Mouse (Mus musculus): ENCODE measurements around the gene Map3k13. TPM values are rescaled to one million over a fixed set of nuclear protein-coding genes. Genes with fewer than 3 reads are reported as not detected.
A peak's percentile ranks its signal among the peaks of the same experiment; 100 is the strongest.

Gene Map3k13
- polyA plus RNA-seq, 1 experiment from 2014 or later, result 1.1 TPM

GRCm38 (mm10) chr16:21813164-21813834 lies 19.2 kb downstream of the Map3k13 start:
- ATAC-seq (ENCODE audit: insufficient read depth, low FRiP score, low read depth), result no peak
- Histone ChIP-seq H3K27me3 (replicated peaks) (no peaks in the 10 kb centered on the region), H3K4me1 (no peaks in the 10 kb centered on the region), H3K4me3 (replicated peaks) (no peak overlapping the region), H3K4me2 (no peak overlapping the region), H3K36me3 (no peaks in the 10 kb centered on the region), H3K9ac (no peak overlapping the region), H3K9me3 (no peaks in the 10 kb centered on the region), H3K27ac (no peak overlapping the region)
- 63% methylated on average over 6 of the region's 6 CpGs for WGBS

GRCm38 (mm10) chr16:21814861-21815668 lies 20.9 kb downstream of the Map3k13 start:
- H3K9ac ChIP-seq, result no peak overlapping the region
- H3K4me2 ChIP-seq, result no peak overlapping the region
- no peak overlapping the region for H3K4me3 ChIP-seq (replicated peaks)
- H3K4me1 ChIP-seq, result no peaks in the 10 kb centered on the region
- H3K27me3 ChIP-seq (replicated peaks), result no peaks in the 10 kb centered on the region
- ATAC-seq (ENCODE audit: insufficient read depth, low FRiP score, low read depth), result no peak
- H3K36me3 ChIP-seq, result no peaks in the 10 kb centered on the region
- WGBS, result 55% methylated on average over 11 of the region's 11 CpGs
- no peak overlapping the region for H3K27ac ChIP-seq
- H3K9me3 ChIP-seq, result no peaks in the 10 kb centered on the region

- no peak overlapping the region for H3K9ac ChIP-seq
- H3K4me1 ChIP-seq, result no peaks in the 10 kb centered on the region
- no peaks in the 10 kb centered on the region for H3K9me3 ChIP-seq
- H3K4me2 ChIP-seq, result no peak overlapping the region
- WGBS, result 65% methylated on average over 7 of the region's 7 CpGs
- no peaks in the 10 kb centered on the region for H3K27me3 ChIP-seq (replicated peaks)
- ATAC-seq (ENCODE audit: insufficient read depth, low FRiP score, low read depth), result no peak
- no peak overlapping the region for H3K4me3 ChIP-seq (replicated peaks)
- no peak overlapping the region for H3K27ac ChIP-seq
- no peaks in the 10 kb centered on the region for H3K36me3 ChIP-seq
Measured at GRCm38 (mm10) chr16:21815669-21816010, 21.5 kb downstream of the Map3k13 start.

GRCm38 (mm10) chr16:21818132-21818531 lies 24.0 kb downstream of the Map3k13 start:
- H3K9me3 ChIP-seq, result no peaks in the 10 kb centered on the region
- no peaks in the 10 kb centered on the region for H3K4me1 ChIP-seq
- H3K36me3 ChIP-seq, result no peaks in the 10 kb centered on the region
- H3K4me2 ChIP-seq, result peak overlapping the region; percentile 23; the same call in 1 of the 2 replicates
- no peak overlapping the region for H3K27ac ChIP-seq
- H3K9ac ChIP-seq, result no peak overlapping the region
- H3K27me3 ChIP-seq (replicated peaks), result no peaks in the 10 kb centered on the region
- 30% methylated on average over 9 of the region's 9 CpGs for WGBS
- ATAC-seq (ENCODE audit: insufficient read depth, low FRiP score, low read depth), result no peak
- no peak overlapping the region for H3K4me3 ChIP-seq (replicated peaks)

- 0 out of 2 replicates have a peak, but pooled peaks have one; percentile 17 for ATAC-seq (ENCODE audit: insufficient read depth, low FRiP score, low read depth)
- WGBS, result 35% methylated on average over 8 of the region's 8 CpGs
- Histone ChIP-seq H3K27me3 (replicated peaks) (no peaks in the 10 kb centered on the region), H3K4me1 (no peaks in the 10 kb centered on the region), H3K9me3 (no peaks in the 10 kb centered on the region), H3K27ac (no peak overlapping the region), H3K4me2 (0 out of 2 replicates have a peak overlapping the region, but pooled peaks have one; percentile 19), H3K36me3 (no peaks in the 10 kb centered on the region), H3K9ac (no peak overlapping the region), H3K4me3 (replicated peaks) (no peak overlapping the region)
Measured at GRCm38 (mm10) chr16:21818629-21819028, 24.5 kb downstream of the Map3k13 start.

- Histone ChIP-seq H3K9ac (no peak overlapping the region), H3K27ac (peak overlapping the region; percentile 38; the same call in 1 of the 2 replicates), H3K27me3 (replicated peaks) (no peaks in the 10 kb centered on the region), H3K9me3 (no peaks in the 10 kb centered on the region), H3K36me3 (no peaks in the 10 kb centered on the region), H3K4me2 (peak overlapping the region; percentile 11; the same call in 1 of the 2 replicates), H3K4me3 (replicated peaks) (no peak overlapping the region), H3K4me1 (peaks cover 8% of the 10 kb centered on the region)
- peak; percentile 62; the same call in 1 of the 2 replicates for ATAC-seq (ENCODE audit: insufficient read depth, low FRiP score, low read depth)
- 58% methylated on average over 9 of the region's 9 CpGs for WGBS
Measured at GRCm38 (mm10) chr16:21825612-21826031, 31.5 kb downstream of the Map3k13 start.

GRCm38 (mm10) chr16:21827153-21827552 lies 33.0 kb downstream of the Map3k13 start:
- peaks cover 8% of the 10 kb centered on the region for H3K4me1 ChIP-seq
- 0 out of 2 replicates have a peak overlapping the region, but pooled peaks have one; percentile 16 for H3K27ac ChIP-seq
- H3K9me3 ChIP-seq, result no peaks in the 10 kb centered on the region
- ATAC-seq (ENCODE audit: insufficient read depth, low FRiP score, low read depth), result no peak
- H3K4me2 ChIP-seq, result peak overlapping the region; percentile 23; the same call in 1 of the 2 replicates
- no peak overlapping the region for H3K9ac ChIP-seq
- no peak overlapping the region for H3K4me3 ChIP-seq (replicated peaks)
- H3K36me3 ChIP-seq, result no peaks in the 10 kb centered on the region
- 37% methylated on average over 4 of the region's 4 CpGs for WGBS
- no peaks in the 10 kb centered on the region for H3K27me3 ChIP-seq (replicated peaks)

GRCm38 (mm10) chr16:21827581-21827980 lies 33.4 kb downstream of the Map3k13 start:
- Histone ChIP-seq H3K9me3 (no peaks in the 10 kb centered on the region), H3K4me3 (replicated peaks) (no peak overlapping the region), H3K27ac (0 out of 2 replicates have a peak overlapping the region, but pooled peaks have one; percentile 16), H3K36me3 (no peaks in the 10 kb centered on the region), H3K4me2 (peak overlapping the region; percentile 23; the same call in 1 of the 2 replicates), H3K9ac (no peak overlapping the region), H3K27me3 (replicated peaks) (no peaks in the 10 kb centered on the region), H3K4me1 (peaks cover 8% of the 10 kb centered on the region)
- no peak for ATAC-seq (ENCODE audit: insufficient read depth, low FRiP score, low read depth)
- 67% methylated on average over 4 of the region's 4 CpGs for WGBS

GRCm38 (mm10) chr16:21829711-21830110 lies 35.6 kb downstream of the Map3k13 start:
- Histone ChIP-seq H3K9ac (no peak overlapping the region), H3K27me3 (replicated peaks) (no peaks in the 10 kb centered on the region), H3K4me2 (no peak overlapping the region), H3K27ac (no peak overlapping the region), H3K9me3 (no peaks in the 10 kb centered on the region), H3K36me3 (no peaks in the 10 kb centered on the region), H3K4me1 (peaks cover 8% of the 10 kb centered on the region), H3K4me3 (replicated peaks) (no peak overlapping the region)
- WGBS, result 25% methylated on average over 5 of the region's 5 CpGs
- no peak for ATAC-seq (ENCODE audit: insufficient read depth, low FRiP score, low read depth)

- WGBS, result 47% methylated on average over 6 of the region's 6 CpGs
- no peaks in the 10 kb centered on the region for H3K27me3 ChIP-seq (replicated peaks)
- peaks cover 8% of the 10 kb centered on the region for H3K4me1 ChIP-seq
- H3K9ac ChIP-seq, result no peak overlapping the region
- no peaks in the 10 kb centered on the region for H3K9me3 ChIP-seq
- no peak overlapping the region for H3K4me3 ChIP-seq (replicated peaks)
- ATAC-seq (ENCODE audit: insufficient read depth, low FRiP score, low read depth), result no peak
- no peak overlapping the region for H3K4me2 ChIP-seq
- no peaks in the 10 kb centered on the region for H3K36me3 ChIP-seq
- no peak overlapping the region for H3K27ac ChIP-seq
Measured at GRCm38 (mm10) chr16:21830784-21831183, 36.6 kb downstream of the Map3k13 start.

- H3K4me1 ChIP-seq, result peaks cover 8% of the 10 kb centered on the region
- no peak overlapping the region for H3K4me3 ChIP-seq (replicated peaks)
- H3K9me3 ChIP-seq, result no peaks in the 10 kb centered on the region
- H3K4me2 ChIP-seq, result no peak overlapping the region
- peak overlapping the region; percentile 40; the same call in 1 of the 2 replicates for H3K27ac ChIP-seq
- no peaks in the 10 kb centered on the region for H3K27me3 ChIP-seq (replicated peaks)
- H3K36me3 ChIP-seq, result no peaks in the 10 kb centered on the region
- ATAC-seq (ENCODE audit: insufficient read depth, low FRiP score, low read depth), result peak; percentile 85
- no peak overlapping the region for H3K9ac ChIP-seq
- 45% methylated on average over 5 of the region's 5 CpGs for WGBS
Measured at GRCm38 (mm10) chr16:21831764-21832163, 37.6 kb downstream of the Map3k13 start.

GRCm38 (mm10) chr16:21833469-21833868 lies 39.3 kb downstream of the Map3k13 start:
- ATAC-seq (ENCODE audit: insufficient read depth, low FRiP score, low read depth), result no peak
- 88% methylated on average over 1 of the region's 1 CpGs for WGBS
- Histone ChIP-seq H3K9ac (no peak overlapping the region), H3K4me2 (no peak overlapping the region), H3K27me3 (replicated peaks) (no peaks in the 10 kb centered on the region), H3K27ac (no peak overlapping the region), H3K36me3 (no peaks in the 10 kb centered on the region), H3K4me1 (no peaks in the 10 kb centered on the region; the same call in 1 of the 2 replicates), H3K9me3 (no peaks in the 10 kb centered on the region), H3K4me3 (replicated peaks) (no peak overlapping the region)

Measured in stomach, embryonic 15.5 days (tissue).